Mouse (Mus musculus) bone marrow, adult 2 months (tissue): ENCODE measurements around the gene Gm49342. TPM values are rescaled to one million over a fixed set of nuclear protein-coding genes. Genes with fewer than 3 reads are reported as not detected.
"Not testable (repeated sequence)": the region's sequence is repeated elsewhere in the genome, so short reads cannot be mapped to it uniquely, and the experiment has no call there.

ENCODE experiments used
- H3K27ac ChIP-seq: fragments of 200-500 bp; 2 replicates; pipeline ENCODE4 v1.5.1; 2012; ENCODE audit warnings: low read depth, mild to moderate bottlenecking, control low read depth, inconsistent platforms, low read length; ENCODE audit not compliant: control insufficient read depth, poor library complexity, insufficient read depth
- H3K4me1 ChIP-seq: fragments of 200-500 bp; 2 replicates; pipeline ENCODE4 v1.6.1; 2011; ENCODE audit warnings: low read length; ENCODE audit not compliant: control insufficient read depth, insufficient read depth
- H3K4me3 ChIP-seq: fragments of 200-500 bp; replicated peaks from 2 replicates; pipeline ENCODE3; 2011; ENCODE audit warnings: mild to moderate bottlenecking, low read depth, low read length, control low read depth; ENCODE audit not compliant: control insufficient read depth
- CTCF ChIP-seq: fragments of 200-500 bp; IDR thresholded peaks from 2 replicates; pipeline ENCODE4 v1.5.1; 2011; ENCODE audit warnings: low read length, control low read depth; ENCODE audit not compliant: control insufficient read depth, insufficient read depth
- POLR2A ChIP-seq: fragments of 200-500 bp; IDR thresholded peaks from 2 replicates; pipeline ENCODE4 v1.6.1; 2011; ENCODE audit warnings: low read depth, mild to moderate bottlenecking, control low read depth, low read length, borderline replicate concordance; ENCODE audit not compliant: control insufficient read depth
- WGBS: fragments of 180-500 bp; shearing (Covaris S2); methylation state at CpG from one replicate; pipeline ENCODE4 v1.1.7; 2018; 5-methylcytosine and 5-hydroxymethylcytosine counted together
- polyA plus RNA-seq: library from polyadenylated mRNA; stranded (reverse); fragments of >200 nt; gene quantifications from 2 replicates; pipeline ENCODE4 v1.2.4, GENCODE M21; 2011; ENCODE audit warnings: low replicate concordance; ENCODE audit not compliant: missing spikeins, insufficient read depth, insufficient read length

The Gm49342 gene
- polyA plus RNA-seq, 1 experiment, result not detected

DNA sequence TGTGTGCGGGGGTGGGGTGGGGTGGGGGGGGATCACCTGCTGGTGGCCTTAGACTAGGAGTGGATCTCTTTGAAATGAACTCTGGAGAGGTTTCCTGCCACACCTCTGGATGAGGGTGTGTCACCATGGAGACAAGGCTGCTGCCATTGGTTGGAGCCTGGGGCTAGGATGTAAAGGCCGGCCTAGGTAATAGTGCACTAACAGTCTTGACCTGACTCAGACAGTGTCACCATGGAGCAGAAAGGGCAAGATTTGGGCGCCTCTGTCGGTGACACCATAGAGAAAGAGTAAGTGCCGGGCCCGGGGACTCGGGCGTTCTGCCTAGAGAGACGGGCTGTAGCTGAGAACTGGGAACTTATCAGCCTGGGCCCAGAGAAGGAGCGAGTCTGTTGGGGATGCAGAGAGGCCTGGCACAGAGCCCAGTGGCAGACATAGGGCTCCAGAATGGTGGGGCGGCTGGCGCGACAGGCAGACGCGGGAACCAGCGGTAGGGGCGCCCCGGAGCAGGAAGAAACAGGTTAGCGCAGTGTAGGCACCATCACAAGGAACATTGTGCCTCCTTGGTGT lies 11.7 kb downstream of the Gm49342 start, which contains the start of gene Pnp2:
TSS of gene Pnp2 (plus strand) at position 51 of the 567 bp plus-strand sequence.
- Histone ChIP-seq H3K27ac (peak within 1 kb of the TSS; percentile 93), H3K4me3 (peak within 1 kb of the TSS; percentile 74)
- peak; percentile 7; the same call in 1 of the 2 replicates for TF ChIP-seq POLR2A
- not testable (repeated sequence) for H3K4me1 ChIP-seq
- WGBS, result 5% methylated on average over 18 of the region's 19 CpGs

GRCm38 (mm10) chr14:50956724-50957123 lies 12.4 kb downstream of the Gm49342 start:
- not testable (repeated sequence) for H3K4me1 ChIP-seq
- H3K27ac ChIP-seq, result peak overlapping the region; percentile 77; the same call in 1 of the 2 replicates
- peak overlapping the region; percentile 65 for H3K4me3 ChIP-seq
- 53% methylated on average over 6 of the region's 6 CpGs for WGBS

DNA sequence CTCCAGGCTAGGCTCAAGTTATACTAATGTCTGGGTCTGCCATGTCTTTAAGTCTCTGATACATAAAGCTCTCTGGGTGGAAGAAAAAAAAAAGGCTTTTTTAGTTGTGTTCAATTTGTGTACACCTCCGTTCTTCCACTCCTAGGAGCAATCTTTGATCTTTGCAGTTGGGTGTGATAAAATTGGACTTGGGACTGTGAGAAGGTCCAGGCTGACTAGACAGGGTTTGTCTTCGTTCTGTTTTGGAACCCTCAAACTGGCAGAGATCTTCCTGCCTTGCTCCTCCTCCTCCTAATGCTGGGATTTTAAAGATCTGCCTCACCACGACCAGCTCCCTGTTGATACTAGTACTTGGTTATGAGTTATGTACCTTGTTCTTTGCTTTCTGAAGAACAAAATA lies 12.8 kb downstream of the Gm49342 start:
- 33% methylated on average over 3 of the region's 3 CpGs for WGBS
- Histone ChIP-seq H3K4me3 (peak overlapping the region; percentile 56), H3K27ac (peak overlapping the region; percentile 39; the same call in 1 of the 2 replicates)
- not testable (repeated sequence) for H3K4me1 ChIP-seq

GRCm38 (mm10) chr14:50958289-50958995 lies 14.1 kb downstream of the Gm49342 start:
- not testable (repeated sequence) for H3K4me1 ChIP-seq
- H3K27ac ChIP-seq, result peak overlapping the region; percentile 39; the same call in 1 of the 2 replicates
- 46% methylated on average over 5 of the region's 5 CpGs for WGBS
- H3K4me3 ChIP-seq, result peak overlapping the region; percentile 39

- TF ChIP-seq POLR2A, result no peak
- no peak for TF ChIP-seq CTCF
- Histone ChIP-seq H3K27ac (no peak overlapping the region), H3K4me3 (no peak overlapping the region), H3K4me1 (peaks cover 4% of the 10 kb centered on the region; the same call in 1 of the 2 replicates)
- WGBS, result 79% methylated on average over 5 of the region's 5 CpGs
Observed at GRCm38 (mm10) chr14:50968216-50968980, 24.1 kb downstream of the Gm49342 start.

- TF ChIP-seq CTCF, result no peak
- TF ChIP-seq POLR2A, result no peak
- 58% methylated on average over 1 of the region's 1 CpGs for WGBS
- Histone ChIP-seq H3K4me3 (no peak overlapping the region), H3K27ac (no peak overlapping the region), H3K4me1 (peaks cover 4% of the 10 kb centered on the region; the same call in 1 of the 2 replicates)
Observed at GRCm38 (mm10) chr14:50969041-50969440, 24.7 kb downstream of the Gm49342 start.

DNA sequence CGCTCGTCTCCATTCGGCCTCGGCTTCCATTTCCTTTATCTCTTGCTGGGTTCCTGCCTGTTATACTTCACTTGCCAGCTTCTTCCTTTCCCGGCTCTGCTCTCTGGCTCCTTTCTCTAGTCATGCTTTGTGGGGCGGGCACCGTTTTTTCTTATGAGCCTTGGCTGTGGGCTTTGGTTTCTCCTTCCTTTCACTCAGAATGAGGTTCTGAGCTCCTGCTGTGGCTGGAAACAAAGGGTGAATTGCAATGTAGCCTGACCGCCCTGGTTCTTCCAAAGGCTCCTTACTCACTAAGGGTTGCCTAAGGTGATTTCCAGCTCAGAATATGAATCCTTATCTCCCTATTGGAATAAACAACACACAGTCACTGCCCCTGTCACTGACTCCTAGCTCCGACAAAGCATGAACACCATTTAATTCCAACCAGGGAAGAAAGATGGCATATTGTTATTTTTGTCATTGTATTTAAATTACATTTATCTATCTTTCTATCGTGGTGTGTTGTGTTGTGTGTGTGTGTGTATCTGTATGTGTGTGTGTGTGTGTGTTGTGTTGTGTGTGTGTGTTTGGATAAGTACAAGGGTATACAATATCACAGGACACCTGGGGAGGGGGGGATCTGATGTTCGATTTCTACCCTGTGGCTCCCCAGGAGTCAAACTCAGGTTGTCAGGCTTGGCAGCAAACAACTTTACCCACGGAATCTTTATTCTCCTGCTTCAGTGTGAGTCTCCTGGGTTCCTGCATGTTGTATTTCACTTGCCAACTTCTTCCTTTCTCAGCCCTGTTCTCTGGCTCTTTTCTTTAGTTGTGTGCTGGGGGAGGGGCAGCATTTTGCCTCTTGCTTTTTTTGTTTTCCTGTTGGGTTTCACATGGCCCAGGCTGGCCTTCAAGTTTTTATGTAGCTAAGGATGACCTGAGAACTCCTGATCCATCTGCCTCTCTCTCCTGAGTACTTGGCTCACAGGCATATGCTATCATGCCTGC lies 25.5 kb downstream of the Gm49342 start:
- Histone ChIP-seq H3K4me1 (peaks cover 4% of the 10 kb centered on the region; the same call in 1 of the 2 replicates), H3K27ac (0 out of 2 replicates have a peak overlapping the region, but pooled peaks have one; percentile 4), H3K4me3 (no peak overlapping the region)
- TF ChIP-seq POLR2A (no peak), CTCF (no peak)
- 20% methylated on average over 12 of the region's 12 CpGs for WGBS

DNA sequence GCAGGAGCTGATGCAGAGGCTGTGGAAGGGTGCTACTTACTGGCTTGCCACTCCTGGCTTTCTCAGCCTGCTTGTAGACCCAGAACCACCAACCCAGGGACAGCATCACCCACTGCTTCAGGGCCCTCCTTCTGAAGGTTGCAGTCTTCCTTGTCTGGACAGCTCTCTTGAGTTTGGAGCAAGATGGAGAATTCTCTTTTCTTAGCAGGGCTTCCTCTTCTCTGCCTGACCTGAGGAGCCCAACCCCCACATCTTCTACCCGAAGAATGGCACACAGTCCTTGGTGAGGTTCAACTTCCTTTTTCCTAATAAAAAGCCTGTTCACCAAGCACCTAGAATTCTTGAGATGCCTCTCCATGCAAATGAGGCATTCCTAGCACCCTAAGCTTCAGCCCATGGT lies 26.5 kb downstream of the Gm49342 start:
- WGBS, result 0% methylated on average over 1 of the region's 1 CpGs
- TF ChIP-seq POLR2A (no peak), CTCF (no peak)
- H3K27ac ChIP-seq, result peak overlapping the region; percentile 16; the same call in 1 of the 2 replicates
- peaks cover 4% of the 10 kb centered on the region; the same call in 1 of the 2 replicates for H3K4me1 ChIP-seq
- no peak overlapping the region for H3K4me3 ChIP-seq

- not testable (repeated sequence) for H3K4me3 ChIP-seq, H3K4me1 ChIP-seq, H3K27ac ChIP-seq
- WGBS, result 83% methylated on average over 5 of the region's 5 CpGs
Observed at GRCm38 (mm10) chr14:50973054-50973453, 28.7 kb downstream of the Gm49342 start.
